Mouse (Mus musculus) liver, embryonic 16.5 days (tissue): ENCODE results near the gene Asb12. TPM values are rescaled to one million over a fixed set of nuclear protein-coding genes. Genes with fewer than 3 reads are reported as not detected.
"Not testable (repeated sequence)": the region's sequence is repeated elsewhere in the genome, so short reads cannot be mapped to it uniquely, and the experiment has no call there.

ENCODE experiments used
- ATAC-seq: fragments of 200-750 bp; cut with Nextera tagmentation; 2 replicates; pipeline ENCODE4 v1.8.0; 2017; ENCODE audit warnings: low read depth, mild to moderate bottlenecking, moderate number of reproducible peaks, moderate library complexity
- H3K27ac ChIP-seq: fragments of 300-500 bp; sonication (generic); 2 replicates; pipeline ENCODE4 v1.5.1; 2014; ENCODE audit warnings: mild to moderate bottlenecking, low read length
- H3K27me3 ChIP-seq: fragments of 300-500 bp; sonication (generic); 2 replicates; pipeline ENCODE4 v1.6.1; 2014; ENCODE audit warnings: low read depth, low read length, mixed read lengths; ENCODE audit not compliant: control insufficient read depth, insufficient read depth
- H3K36me3 ChIP-seq: fragments of 300-500 bp; sonication (generic); 2 replicates; pipeline ENCODE4 v1.6.1; 2014; ENCODE audit warnings: mild to moderate bottlenecking; ENCODE audit not compliant: control insufficient read depth, insufficient read depth
- H3K4me1 ChIP-seq: fragments of 300-500 bp; sonication (generic); 2 replicates; pipeline ENCODE4 v1.6.1; 2014; ENCODE audit warnings: low read depth, low read length, mixed read lengths; ENCODE audit not compliant: control insufficient read depth
- H3K4me2 ChIP-seq: fragments of 300-500 bp; sonication (generic); 2 replicates; pipeline ENCODE4 v1.6.1; 2014; ENCODE audit warnings: low read depth, low read length, mixed read lengths
- H3K4me3 ChIP-seq: fragments of 300-500 bp; sonication (generic); 2 replicates; pipeline ENCODE4 v1.5.1; 2014; ENCODE audit warnings: low read depth, mild to moderate bottlenecking, low read length
- H3K9ac ChIP-seq: fragments of 300-500 bp; sonication (generic); 2 replicates; pipeline ENCODE4 v1.6.1; 2014; ENCODE audit warnings: low read depth, low read length
- H3K9me3 ChIP-seq: fragments of 300-500 bp; sonication (generic); replicated peaks from 2 replicates; pipeline ENCODE4 v1.6.1; 2016; ENCODE audit warnings: low read length; ENCODE audit not compliant: control insufficient read depth
- WGBS: fragments of 180-500 bp; shearing (Covaris S2); extraction: QIAGEN DNeasy Blood & Tissue Kit; methylation state at CpG from one replicate; pipeline ENCODE4 v1.1.7; 2014; ENCODE audit not compliant: insufficient replicate concordance; 5-methylcytosine and 5-hydroxymethylcytosine counted together
- polyA plus RNA-seq: library from polyadenylated mRNA; unstranded; fragments of >200 nt; fragmentation: Nextera tagmentation; extraction: Ambion mirVana; gene quantifications from 2 replicates; pipeline ENCODE4 v1.2.1, GENCODE M21; 2015

Gene Asb12
- polyA plus RNA-seq, result 0.26 and 0.37 TPM in 2 replicates

- Histone ChIP-seq H3K27me3 (no peaks in the 10 kb centered on the region), H3K4me3 (no peak within 1 kb of the TSS), H3K9me3 (no peaks in the 10 kb centered on the region), H3K36me3 (no peaks in the 10 kb centered on the region), H3K9ac (no peak within 1 kb of the TSS), H3K27ac (no peak within 1 kb of the TSS), H3K4me1 (no peaks in the 10 kb centered on the region), H3K4me2 (no peak within 1 kb of the TSS)
- WGBS, result 51% methylated on average over 2 of the region's 2 CpGs
- no peak for ATAC-seq
These were observed at the start of gene Asb12, which contains the start of gene Pfn5 for GRCm38 (mm10) chrX:95557887-95558286. Gene Asb12 (minus strand): TSS chrX:95557987. Gene Pfn5 (plus strand): TSS chrX:95558104.

DNA sequence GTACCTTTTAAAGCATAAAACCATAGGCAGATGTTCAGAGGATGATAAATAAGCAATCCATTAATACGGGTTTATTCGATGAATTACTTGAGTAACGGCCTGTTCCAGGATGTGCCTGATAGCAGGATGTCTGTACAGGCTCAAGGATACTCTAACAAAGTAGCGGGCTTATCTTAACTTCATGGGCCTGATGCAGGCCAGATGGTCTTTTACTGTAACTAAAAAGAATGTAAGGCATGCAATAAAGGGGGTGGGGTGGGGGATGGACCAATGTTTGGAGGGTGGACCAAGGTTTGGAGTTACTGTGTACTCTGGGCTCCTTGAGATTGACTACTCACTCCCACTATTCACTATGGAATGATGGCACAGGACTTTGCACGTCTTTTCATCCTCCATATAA, 42.8 kb upstream of the Asb12 start:
- no peak overlapping the region for H3K9ac ChIP-seq
- no peaks in the 10 kb centered on the region for H3K4me1 ChIP-seq
- H3K36me3 ChIP-seq, result no peaks in the 10 kb centered on the region
- H3K27ac ChIP-seq, result no peak overlapping the region
- no peaks in the 10 kb centered on the region for H3K27me3 ChIP-seq
- no peaks in the 10 kb centered on the region for H3K9me3 ChIP-seq
- 64% methylated on average over 5 of the region's 5 CpGs for WGBS
- no peak for ATAC-seq
- no peak overlapping the region for H3K4me2 ChIP-seq
- H3K4me3 ChIP-seq, result no peak overlapping the region

- ATAC-seq, result no peak
- no peaks in the 10 kb centered on the region for H3K4me1 ChIP-seq
- H3K9me3 ChIP-seq, result no peaks in the 10 kb centered on the region
- WGBS, result 59% methylated on average over 4 of the region's 4 CpGs
- no peak overlapping the region for H3K4me2 ChIP-seq
- H3K4me3 ChIP-seq, result no peak overlapping the region
- no peak overlapping the region for H3K9ac ChIP-seq
- H3K36me3 ChIP-seq, result no peaks in the 10 kb centered on the region
- H3K27me3 ChIP-seq, result no peaks in the 10 kb centered on the region
- H3K27ac ChIP-seq, result no peak overlapping the region
These were observed 3.5 kb downstream of the Asb12 start for GRCm38 (mm10) chrX:95554321-95554720.

DNA sequence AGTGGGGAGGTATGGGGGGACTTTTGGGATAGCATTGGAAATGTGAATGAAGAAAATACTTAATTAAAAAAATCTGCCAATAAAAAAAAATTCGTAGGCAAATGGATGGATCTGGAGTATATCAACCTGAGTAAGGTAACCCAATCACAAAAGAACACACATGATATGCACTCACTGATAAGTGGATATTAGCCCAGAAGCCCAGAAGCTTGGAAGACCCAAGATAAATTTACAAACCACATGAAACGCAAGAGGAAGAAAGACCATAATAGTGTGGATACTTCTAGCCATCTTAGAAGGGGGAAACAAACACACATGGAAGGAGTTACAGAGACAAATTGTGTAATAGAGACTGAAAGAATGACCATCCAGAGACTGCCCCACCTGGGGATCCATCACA, 22.3 kb downstream of the Asb12 start:
- not testable (repeated sequence) for ATAC-seq, H3K4me3 ChIP-seq
- 48% methylated on average over 2 of the region's 2 CpGs for WGBS

GRCm38 (mm10) chrX:95525166-95525565, 32.6 kb downstream of the Asb12 start:
- Histone ChIP-seq H3K9me3 (no peaks in the 10 kb centered on the region), H3K27me3 (no peaks in the 10 kb centered on the region), H3K4me3 (no peak overlapping the region), H3K9ac (no peak overlapping the region), H3K4me1 (no peaks in the 10 kb centered on the region), H3K4me2 (no peak overlapping the region), H3K36me3 (no peaks in the 10 kb centered on the region), H3K27ac (no peak overlapping the region)
- ATAC-seq, result no peak
- 30% methylated on average over 2 of the region's 2 CpGs for WGBS

More for the DNA sequence above, 22.3 kb downstream of the Asb12 start:
- not testable (repeated sequence) for H3K27me3 ChIP-seq, H3K27ac ChIP-seq, H3K9ac ChIP-seq, H3K4me1 ChIP-seq, H3K36me3 ChIP-seq, H3K4me2 ChIP-seq, H3K9me3 ChIP-seq

DNA sequence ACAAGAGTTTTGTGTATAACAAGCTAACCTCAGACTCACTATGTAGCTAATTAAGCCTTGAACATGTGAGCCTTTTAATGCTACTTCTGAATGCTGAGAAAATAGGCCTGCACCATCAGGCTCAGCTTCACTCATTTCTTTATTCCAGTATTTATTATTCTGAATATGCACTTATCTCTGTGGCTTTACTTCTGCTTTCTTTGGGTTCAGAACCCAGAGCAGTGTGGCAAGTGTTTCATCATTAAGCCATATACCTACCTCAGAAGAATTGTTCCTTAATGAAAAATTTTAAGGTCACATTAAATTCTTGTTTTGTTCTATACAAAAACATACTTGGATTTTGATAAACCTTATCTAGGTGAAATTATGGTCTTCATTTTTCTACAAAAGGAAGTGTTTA, 33.9 kb downstream of the Asb12 start:
- H3K4me1 ChIP-seq, result no peaks in the 10 kb centered on the region
- no peaks in the 10 kb centered on the region for H3K27me3 ChIP-seq
- H3K9me3 ChIP-seq, result no peaks in the 10 kb centered on the region
- ATAC-seq, result no peak
- H3K4me2 ChIP-seq, result no peak overlapping the region
- no peak overlapping the region for H3K4me3 ChIP-seq
- H3K27ac ChIP-seq, result no peak overlapping the region
- no peaks in the 10 kb centered on the region for H3K36me3 ChIP-seq
- no peak overlapping the region for H3K9ac ChIP-seq

- Histone ChIP-seq H3K27ac (no peak overlapping the region), H3K4me1 (no peaks in the 10 kb centered on the region), H3K9ac (no peak overlapping the region), H3K9me3 (no peaks in the 10 kb centered on the region), H3K4me3 (no peak overlapping the region), H3K36me3 (no peaks in the 10 kb centered on the region), H3K27me3 (no peaks in the 10 kb centered on the region), H3K4me2 (no peak overlapping the region)
- 52% methylated on average over 3 of the region's 3 CpGs for WGBS
- ATAC-seq, result no peak
These were observed 100.6 kb downstream of the Asb12 start for GRCm38 (mm10) chrX:95457166-95457565.

DNA sequence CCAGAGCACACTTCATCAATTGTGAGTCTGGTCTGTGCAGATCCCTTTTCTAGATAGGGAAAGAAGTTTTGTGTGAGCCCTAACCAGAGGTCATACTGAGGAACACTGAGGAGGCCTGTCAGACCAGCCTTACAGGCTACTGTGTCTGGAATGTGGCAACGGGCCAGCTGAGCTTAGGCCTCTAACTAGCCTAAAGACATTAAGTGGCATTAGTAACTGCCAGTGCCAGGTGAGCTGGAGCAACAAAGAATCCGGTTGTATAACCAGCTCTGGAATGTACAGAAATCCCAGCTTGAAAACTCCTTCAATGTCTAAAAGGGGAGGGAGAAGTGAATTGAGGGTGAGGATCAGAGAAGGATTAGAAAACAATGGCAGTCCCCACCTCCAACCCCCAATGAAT, 111.9 kb downstream of the Asb12 start:
- no peaks in the 10 kb centered on the region for H3K27me3 ChIP-seq
- no peak overlapping the region for H3K4me2 ChIP-seq
- no peak overlapping the region for H3K9ac ChIP-seq
- no peak overlapping the region for H3K4me3 ChIP-seq
- H3K9me3 ChIP-seq, result no peaks in the 10 kb centered on the region
- no peaks in the 10 kb centered on the region for H3K36me3 ChIP-seq
- no peak for ATAC-seq
- H3K27ac ChIP-seq, result no peak overlapping the region
- H3K4me1 ChIP-seq, result no peaks in the 10 kb centered on the region
- 67% methylated on average over 2 of the region's 2 CpGs for WGBS

GRCm38 (mm10) chrX:95445141-95445540, 112.6 kb downstream of the Asb12 start:
- 33% methylated on average over 3 of the region's 3 CpGs for whole genome bisulfite sequencing
- peak; percentile 2; the same call in 1 of the 2 replicates for ATAC-seq
- no peak overlapping the region; the same call in 1 of the 2 replicates for H3K27ac ChIP-seq
- no peaks in the 10 kb centered on the region for H3K36me3 ChIP-seq
- peak overlapping the region; percentile 69 for H3K4me3 ChIP-seq
- peak overlapping the region; percentile 45; the same call in 1 of the 2 replicates for H3K9ac ChIP-seq
- H3K27me3 ChIP-seq, result no peaks in the 10 kb centered on the region
- no peaks in the 10 kb centered on the region for H3K4me1 ChIP-seq
- no peaks in the 10 kb centered on the region for H3K9me3 ChIP-seq
- peak overlapping the region; percentile 67 for H3K4me2 ChIP-seq
